Mouse (Mus musculus) lung, postnatal 36 days (tissue): ENCODE data around the gene Akr1c14.
"Not testable (repeated sequence)": the region's sequence is repeated elsewhere in the genome, so short reads cannot be mapped to it uniquely, and the experiment has no call there.

ENCODE experiments used
- DNase-seq: peaks from one replicate; pipeline ENCODE4 v3.0.0; 2022; ENCODE audit warnings: mixed read lengths

Akr1c14 gene

GRCm38 (mm10) chr13:4124471-4124870, 75.7 kb downstream of the Akr1c14 start:
- DNase-seq: not testable (repeated sequence)

- not testable (repeated sequence) for DNase-seq
These were observed 77.0 kb downstream of the Akr1c14 start for GRCm38 (mm10) chr13:4125846-4126245.

- DNase-seq: peak; percentile 51
These were observed 80.3 kb downstream of the Akr1c14 start for GRCm38 (mm10) chr13:4129100-4129499.

GRCm38 (mm10) chr13:4131317-4131716, 82.5 kb downstream of the Akr1c14 start:
- no peak for DNase-seq

- no peak for DNase-seq
These were observed 82.9 kb downstream of the Akr1c14 start for GRCm38 (mm10) chr13:4131721-4132120.

GRCm38 (mm10) chr13:4133070-4133469, 84.3 kb downstream of the Akr1c14 start:
- DNase-seq: peak; percentile 32
